Mouse (Mus musculus) midbrain, embryonic 14.5 days (tissue): ENCODE data around the gene Grk3. TPM values are rescaled to one million over a fixed set of nuclear protein-coding genes. Genes with fewer than 3 reads are reported as not detected.

ENCODE experiments used
- ATAC-seq: fragments of 200-750 bp; cut with Nextera tagmentation; 2 replicates; pipeline ENCODE4 v1.8.0; 2017; ENCODE audit warnings: moderate number of reproducible peaks, moderate library complexity; ENCODE audit not compliant: low FRiP score, low TSS enrichment
- DNase-seq: peaks from one replicate; pipeline ENCODE4 v3.0.0-alpha.2; 2015
- H3K27ac ChIP-seq: fragments of 300-500 bp; sonication (generic); replicated peaks from 2 replicates; pipeline ENCODE4 v1.5.1; 2014; ENCODE audit warnings: mild to moderate bottlenecking, low read depth, low read length, moderate library complexity
- H3K27me3 ChIP-seq: fragments of 300-500 bp; sonication (generic); 2 replicates; pipeline ENCODE4 v1.6.1; 2014; ENCODE audit warnings: low read length, control low read depth, mixed read lengths; ENCODE audit not compliant: control insufficient read depth, insufficient read depth
- H3K36me3 ChIP-seq: fragments of 300-500 bp; sonication (generic); 2 replicates; pipeline ENCODE4 v1.6.1; 2014; ENCODE audit warnings: low read length, control low read depth; ENCODE audit not compliant: control insufficient read depth, insufficient read depth
- H3K4me1 ChIP-seq: fragments of 300-500 bp; sonication (generic); 2 replicates; pipeline ENCODE4 v1.6.1; 2014; ENCODE audit warnings: mild to moderate bottlenecking, antibody characterized with exemption, low read length, control low read depth; ENCODE audit not compliant: control insufficient read depth, insufficient read depth
- H3K4me2 ChIP-seq: fragments of 300-500 bp; sonication (generic); 2 replicates; pipeline ENCODE4 v1.6.1; 2014; ENCODE audit warnings: mild to moderate bottlenecking, low read length, moderate library complexity
- H3K4me3 ChIP-seq: fragments of 300-500 bp; sonication (generic); replicated peaks from 2 replicates; pipeline ENCODE4 v1.5.1; 2014; ENCODE audit warnings: low read depth, low read length
- H3K9ac ChIP-seq: fragments of 300-500 bp; sonication (generic); replicated peaks from 2 replicates; pipeline ENCODE4 v1.6.1; 2014; ENCODE audit warnings: mild to moderate bottlenecking, low read length, moderate library complexity
- H3K9me3 ChIP-seq: fragments of 300-500 bp; sonication (generic); 2 replicates; pipeline ENCODE4 v1.6.1; 2016; ENCODE audit warnings: low read length, control low read depth, mixed read lengths; ENCODE audit not compliant: control insufficient read depth
- WGBS: fragments of 180-500 bp; shearing (Covaris S2); extraction: QIAGEN DNeasy Blood & Tissue Kit; methylation state at CpG from one replicate; pipeline ENCODE4 v1.1.7; 2014; 5-methylcytosine and 5-hydroxymethylcytosine counted together
- polyA plus RNA-seq: library from polyadenylated mRNA; unstranded; fragments of >200 nt; fragmentation: Nextera tagmentation; extraction: Ambion mirVana; gene quantifications from 2 replicates; pipeline ENCODE4 v1.2.1, GENCODE M21; 2014

Grk3 gene
- polyA plus RNA-seq, 1 experiment from 2014 or later = 16.3 TPM

GRCm38 (mm10) chr5:112941001-112941400 lies 74.6 kb downstream of the Grk3 start:
- Histone ChIP-seq H3K36me3 (no peaks in the 10 kb centered on the region; the same call in 1 of the 2 replicates), H3K27ac (no peak overlapping the region), H3K9ac (no peak overlapping the region), H3K4me1 (no peaks in the 10 kb centered on the region), H3K9me3 (no peaks in the 10 kb centered on the region), H3K4me2 (no peak overlapping the region), H3K4me3 (no peak overlapping the region), H3K27me3 (no peaks in the 10 kb centered on the region)
- DNase-seq (no peak), ATAC-seq (no peak)
- 95% methylated on average over 12 of the region's 12 CpGs for WGBS

GRCm38 (mm10) chr5:112936632-112937031 lies 79.0 kb downstream of the Grk3 start:
- DNase-seq (no peak), ATAC-seq (no peak)
- H3K4me2 ChIP-seq = no peak overlapping the region
- no peaks in the 10 kb centered on the region for H3K4me1 ChIP-seq
- 84% methylated on average over 10 of the region's 10 CpGs for WGBS
- no peak overlapping the region for H3K4me3 ChIP-seq
- no peaks in the 10 kb centered on the region for H3K9me3 ChIP-seq
- H3K27me3 ChIP-seq = no peaks in the 10 kb centered on the region
- no peak overlapping the region for H3K27ac ChIP-seq
- H3K9ac ChIP-seq = no peak overlapping the region
- H3K36me3 ChIP-seq = peaks cover 5% of the 10 kb centered on the region; the same call in 1 of the 2 replicates

- WGBS = 92% methylated on average over 8 of the region's 8 CpGs
- ATAC-seq (no peak), DNase-seq (no peak)
- peaks cover 5% of the 10 kb centered on the region; the same call in 1 of the 2 replicates for H3K36me3 ChIP-seq
- H3K27ac ChIP-seq = no peak overlapping the region
- H3K4me3 ChIP-seq = no peak overlapping the region
- H3K4me1 ChIP-seq = no peaks in the 10 kb centered on the region
- H3K9me3 ChIP-seq = no peaks in the 10 kb centered on the region
- H3K4me2 ChIP-seq = no peak overlapping the region
- H3K9ac ChIP-seq = no peak overlapping the region
- no peaks in the 10 kb centered on the region for H3K27me3 ChIP-seq
Observed at GRCm38 (mm10) chr5:112935436-112935835, 80.2 kb downstream of the Grk3 start.

GRCm38 (mm10) chr5:112932878-112933567 lies 82.6 kb downstream of the Grk3 start:
- Histone ChIP-seq H3K4me3 (no peak overlapping the region), H3K36me3 (peaks cover 9% of the 10 kb centered on the region), H3K9ac (no peak overlapping the region), H3K4me2 (no peak overlapping the region), H3K27me3 (no peaks in the 10 kb centered on the region), H3K27ac (no peak overlapping the region), H3K9me3 (no peaks in the 10 kb centered on the region), H3K4me1 (no peaks in the 10 kb centered on the region)
- no peak for ATAC-seq
- no peak for DNase-seq
- WGBS = 84% methylated on average over 11 of the region's 11 CpGs

GRCm38 (mm10) chr5:112931901-112932300 lies 83.7 kb downstream of the Grk3 start:
- H3K27ac ChIP-seq = no peak overlapping the region
- H3K36me3 ChIP-seq = peaks cover 9% of the 10 kb centered on the region
- H3K4me2 ChIP-seq = no peak overlapping the region
- no peak overlapping the region for H3K4me3 ChIP-seq
- ATAC-seq (no peak), DNase-seq (no peak)
- no peaks in the 10 kb centered on the region for H3K9me3 ChIP-seq
- H3K4me1 ChIP-seq = peaks cover 5% of the 10 kb centered on the region; the same call in 1 of the 2 replicates
- H3K9ac ChIP-seq = no peak overlapping the region
- WGBS = 79% methylated on average over 5 of the region's 5 CpGs
- no peaks in the 10 kb centered on the region for H3K27me3 ChIP-seq

- WGBS = 39% methylated on average over 10 of the region's 10 CpGs
- ATAC-seq (no peak), DNase-seq (no peak)
- Histone ChIP-seq H3K9me3 (no peaks in the 10 kb centered on the region), H3K4me3 (no peak overlapping the region), H3K27me3 (no peaks in the 10 kb centered on the region), H3K36me3 (peaks cover 4% of the 10 kb centered on the region; the same call in 1 of the 2 replicates), H3K4me1 (peaks cover 5% of the 10 kb centered on the region; the same call in 1 of the 2 replicates), H3K4me2 (no peak overlapping the region), H3K27ac (no peak overlapping the region), H3K9ac (no peak overlapping the region)
Observed at GRCm38 (mm10) chr5:112928201-112928881, 87.2 kb downstream of the Grk3 start.

GRCm38 (mm10) chr5:112925422-112925821 lies 90.2 kb downstream of the Grk3 start:
- no peaks in the 10 kb centered on the region for H3K9me3 ChIP-seq
- peaks cover 4% of the 10 kb centered on the region; the same call in 1 of the 2 replicates for H3K36me3 ChIP-seq
- no peak for DNase-seq
- 95% methylated on average over 5 of the region's 5 CpGs for WGBS
- no peak overlapping the region for H3K27ac ChIP-seq
- H3K27me3 ChIP-seq = no peaks in the 10 kb centered on the region
- ATAC-seq = no peak
- no peak overlapping the region for H3K4me3 ChIP-seq
- H3K4me1 ChIP-seq = peaks cover 5% of the 10 kb centered on the region; the same call in 1 of the 2 replicates
- no peak overlapping the region for H3K9ac ChIP-seq
- H3K4me2 ChIP-seq = no peak overlapping the region

- H3K9ac ChIP-seq = no peak overlapping the region
- peaks cover 4% of the 10 kb centered on the region; the same call in 1 of the 2 replicates for H3K36me3 ChIP-seq
- no peaks in the 10 kb centered on the region for H3K27me3 ChIP-seq
- H3K4me3 ChIP-seq = no peak overlapping the region
- peaks cover 5% of the 10 kb centered on the region; the same call in 1 of the 2 replicates for H3K4me1 ChIP-seq
- 93% methylated on average over 8 of the region's 8 CpGs for WGBS
- no peaks in the 10 kb centered on the region for H3K9me3 ChIP-seq
- no peak overlapping the region for H3K27ac ChIP-seq
- no peak overlapping the region for H3K4me2 ChIP-seq
- no peak for ATAC-seq
- DNase-seq = no peak
Observed at GRCm38 (mm10) chr5:112924806-112925205, 90.8 kb downstream of the Grk3 start.
